8 mouse cellular contexts compared by ENCODE assay signal in the genomic region with DNA sequence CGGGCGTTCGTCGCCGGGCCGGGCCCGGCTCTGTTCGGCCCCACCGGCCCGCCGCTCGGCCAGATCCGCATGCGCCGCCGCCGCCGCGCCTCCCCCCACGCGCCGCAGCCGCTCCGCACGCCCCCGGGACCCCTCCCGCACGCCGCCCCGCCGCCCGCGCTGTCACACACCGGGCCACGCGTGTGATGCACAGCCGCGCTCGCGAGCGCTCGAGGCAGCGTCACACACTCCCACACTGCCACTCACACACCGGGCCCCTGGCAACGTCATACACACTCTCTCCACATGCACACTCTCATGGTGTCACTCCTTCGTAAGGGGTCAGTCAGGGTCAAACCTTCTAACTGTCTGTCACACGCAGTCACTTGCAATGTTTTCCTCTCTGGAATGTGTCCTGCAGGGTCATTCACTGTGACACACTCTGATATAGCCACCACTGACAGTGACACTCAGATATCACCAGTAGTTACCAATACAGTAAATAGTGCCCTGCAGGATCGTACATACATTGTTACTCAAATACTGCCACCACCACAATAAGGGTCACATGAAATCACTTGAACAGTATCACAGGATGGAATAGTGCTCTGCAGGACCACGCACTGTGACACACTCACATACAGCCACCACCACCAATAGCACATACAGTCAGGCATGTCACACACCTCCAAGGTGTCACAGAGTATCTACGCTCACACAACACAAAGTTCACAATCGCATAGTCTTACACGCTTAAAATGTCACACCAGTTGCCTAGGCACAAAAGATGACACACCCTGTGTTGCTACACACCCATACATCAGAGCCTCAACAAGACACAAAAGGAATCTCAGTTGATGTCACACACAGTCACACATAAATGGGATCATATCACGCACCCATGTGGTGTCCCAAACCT. TPM values are rescaled to one million over a fixed set of nuclear protein-coding genes. Genes with fewer than 3 reads are reported as not detected.
A peak's percentile ranks its signal among the peaks of the same experiment; 100 is the strongest.
DNase-seq lines count a peak whose midpoint lies in the region; ATAC-seq and TF ChIP-seq lines count a peak whose summit lies in the region.

No protein-coding gene starts in this region.

- WGBS in heart, embryonic 11.5 days (ENCODE audit: insufficient replicate concordance) = 8% methylated on average over 45 of the region's 53 CpGs
- 12% methylated on average over 30 of the region's 53 CpGs for WGBS in liver, embryonic 16.5 days (ENCODE audit: insufficient replicate concordance)

- H3K27ac ChIP-seq in cortical plate, adult 2 months (ENCODE audit: insufficient read depth, low read length) = peak overlapping the region; percentile 4; the same call in 1 of the 2 replicates
- no peak overlapping the region for H3K27ac ChIP-seq in heart, embryonic 11.5 days (ENCODE audit: low read depth, low read length)
- H3K27ac ChIP-seq in liver, embryonic 16.5 days (ENCODE audit: low read length) = no peak overlapping the region

- DNase-seq in MN1 (ENCODE audit: low spot score) = peak; percentile 68
- peak; percentile 67 to 75 for DNase-seq in layer of hippocampus, adult 18-20 months (ENCODE audit: low spot score in 2 of 2)
- peak; percentile 78 for DNase-seq in right cerebral cortex, adult 18-20 months
- no peak for DNase-seq in thymus, postnatal 25 days

- H3K36me3 ChIP-seq in heart, embryonic 11.5 days (ENCODE audit: control insufficient read depth, insufficient read depth, low read length) = no peaks in the 10 kb centered on the region
- peaks cover 6% of the 10 kb centered on the region; the same call in 1 of the 2 replicates for H3K36me3 ChIP-seq in liver, embryonic 16.5 days (ENCODE audit: control insufficient read depth, insufficient read depth)

- peaks cover 1% of the 10 kb centered on the region; the same call in 1 of the 2 replicates for H3K4me1 ChIP-seq in cortical plate, adult 2 months (ENCODE audit: control insufficient read depth, insufficient read depth, low read length)
- peaks cover 9% of the 10 kb centered on the region; the same call in 1 of the 2 replicates for H3K4me1 ChIP-seq in heart, embryonic 11.5 days (ENCODE audit: control insufficient read depth, insufficient read depth, low read length)
- peaks cover 35% of the 10 kb centered on the region for H3K4me1 ChIP-seq in liver, embryonic 16.5 days (ENCODE audit: control insufficient read depth, low read depth, low read length)

- H3K4me2 ChIP-seq in heart, embryonic 11.5 days = peak overlapping the region; percentile 99
- H3K4me2 ChIP-seq in liver, embryonic 16.5 days (ENCODE audit: low read depth, low read length) = peak overlapping the region; percentile 86

- peak overlapping the region; percentile 68 for H3K9ac ChIP-seq in heart, embryonic 11.5 days (ENCODE audit: low read depth, low read length)
- H3K9ac ChIP-seq in liver, embryonic 16.5 days (ENCODE audit: low read depth, low read length) = peak overlapping the region; percentile 55

- TF ChIP-seq CTCF in cortical plate, adult 2 months (IDR thresholded peaks at IDR 0.05; ENCODE audit: extremely low read depth, insufficient read depth, low read length) = no peak

- peak; percentile 18 for ATAC-seq in CD4-positive, CD25-positive, alpha-beta regulatory T cell, adult 4 months
- 0 out of 2 replicates have a peak, but pooled peaks have one; percentile 0 for ATAC-seq in heart, embryonic 11.5 days (replicated peaks; ENCODE audit: insufficient number of reproducible peaks, low FRiP score, low TSS enrichment)
- no peak for ATAC-seq in liver, embryonic 16.5 days (ENCODE audit: low read depth)

- peaks cover 19% of the 10 kb centered on the region for H3K27me3 ChIP-seq in heart, embryonic 11.5 days (ENCODE audit: control insufficient read depth, insufficient read depth, low read length)
- H3K27me3 ChIP-seq in liver, embryonic 16.5 days (ENCODE audit: control insufficient read depth, insufficient read depth, low read depth, low read length) = peaks cover 42% of the 10 kb centered on the region

- no peaks in the 10 kb centered on the region for H3K9me3 ChIP-seq in heart, embryonic 11.5 days (replicated peaks; ENCODE audit: control insufficient read depth, low read length)
- H3K9me3 ChIP-seq in liver, embryonic 16.5 days (replicated peaks; ENCODE audit: control insufficient read depth, low read length) = no peaks in the 10 kb centered on the region

- H3K4me3 ChIP-seq in cortical plate, adult 2 months (ENCODE audit: insufficient read depth, low read length) = peak overlapping the region; percentile 86
- peak overlapping the region; percentile 54 for H3K4me3 ChIP-seq in heart, embryonic 11.5 days (ENCODE audit: low read depth, low read length)
- H3K4me3 ChIP-seq in liver, embryonic 16.5 days (ENCODE audit: low read depth, low read length) = peak overlapping the region; percentile 58

- TF ChIP-seq POLR2A in cortical plate, adult 2 months (IDR thresholded peaks at IDR 0.05; ENCODE audit: extremely low read depth, insufficient read depth, low read length) = peak; percentile 25; the same call in 1 of the 2 replicates

RNA-seq across cellular contexts. Expression of a gene that starts 0.7 kb away (rescaled TPM):
- polyA plus RNA-seq in CD4-positive, CD25-positive, alpha-beta regulatory T cell, adult 4 months (2017; shearing (Covaris generic)) = under 1 TPM; 0.28 to 0.32 TPM
- 149 and 162 TPM in 2 replicates for polyA plus RNA-seq in cortical plate, adult 2 months (2012; rRNA removed)
- 0.23 and 0.30 TPM in 2 replicates for polyA plus RNA-seq in heart, embryonic 11.5 days (2014; fragmentation: Nextera tagmentation; extraction: Ambion mirVana)
- total RNA-seq in layer of hippocampus, adult 18-20 months (2021) = 100 to 1,000 TPM; 130 to 133 TPM
- 0.02 and 0.06 TPM in 2 replicates for polyA plus RNA-seq in liver, embryonic 16.5 days (2015; fragmentation: Nextera tagmentation; extraction: Ambion mirVana)

RNA-seq across cellular contexts. Expression of a gene that starts 1.0 kb away (rescaled TPM):
- 10 to 100 TPM; 14.1 to 19.9 TPM for polyA plus RNA-seq in CD4-positive, CD25-positive, alpha-beta regulatory T cell, adult 4 months (2017; shearing (Covaris generic))
- 15.8 and 16.6 TPM in 2 replicates for polyA plus RNA-seq in cortical plate, adult 2 months (2012; rRNA removed)
- 106 and 121 TPM in 2 replicates for polyA plus RNA-seq in heart, embryonic 11.5 days (2014; fragmentation: Nextera tagmentation; extraction: Ambion mirVana)
- total RNA-seq in layer of hippocampus, adult 18-20 months (2021) = 10 to 100 TPM; 18.5 to 20.1 TPM
- polyA plus RNA-seq in liver, embryonic 16.5 days (2015; fragmentation: Nextera tagmentation; extraction: Ambion mirVana) = 853 and 865 TPM in 2 replicates

RNA-seq across cellular contexts. Expression of a gene that starts 26.8 kb away (rescaled TPM):
- 10 to 100 TPM; 50.9 to 60.1 TPM for polyA plus RNA-seq in CD4-positive, CD25-positive, alpha-beta regulatory T cell, adult 4 months (2017; shearing (Covaris generic))
- 3.3 and 3.8 TPM in 2 replicates for polyA plus RNA-seq in cortical plate, adult 2 months (2012; rRNA removed)
- polyA plus RNA-seq in heart, embryonic 11.5 days (2014; fragmentation: Nextera tagmentation; extraction: Ambion mirVana) = 19.9 and 20.3 TPM in 2 replicates
- total RNA-seq in layer of hippocampus, adult 18-20 months (2021) = 1 to 10 TPM; 4.2 to 5.1 TPM
- 35.5 and 37.6 TPM in 2 replicates for polyA plus RNA-seq in liver, embryonic 16.5 days (2015; fragmentation: Nextera tagmentation; extraction: Ambion mirVana)

RNA-seq across cellular contexts. Expression of a gene that starts 39.9 kb away (rescaled TPM):
- polyA plus RNA-seq in CD4-positive, CD25-positive, alpha-beta regulatory T cell, adult 4 months (2017; shearing (Covaris generic)) = 10 to 100 TPM; 46.0 to 51.9 TPM
- 15.7 and 19.3 TPM in 2 replicates for polyA plus RNA-seq in cortical plate, adult 2 months (2012; rRNA removed)
- polyA plus RNA-seq in heart, embryonic 11.5 days (2014; fragmentation: Nextera tagmentation; extraction: Ambion mirVana) = 37.5 and 38.8 TPM in 2 replicates
- 10 to 100 TPM in 1 of 2 experiments, 1 to 10 TPM in 1; 8.7 to 11.5 TPM for total RNA-seq in layer of hippocampus, adult 18-20 months (2021)
- 29.2 and 31.6 TPM in 2 replicates for polyA plus RNA-seq in liver, embryonic 16.5 days (2015; fragmentation: Nextera tagmentation; extraction: Ambion mirVana)

RNA-seq across cellular contexts. Expression of a gene that starts 52.4 kb away (rescaled TPM):
- polyA plus RNA-seq in CD4-positive, CD25-positive, alpha-beta regulatory T cell, adult 4 months (2017; shearing (Covaris generic)) = under 1 TPM; 0.22 to 0.62 TPM
- polyA plus RNA-seq in cortical plate, adult 2 months (2012; rRNA removed) = 0.29 and 0.47 TPM in 2 replicates
- polyA plus RNA-seq in heart, embryonic 11.5 days (2014; fragmentation: Nextera tagmentation; extraction: Ambion mirVana) = 0.76 and 0.96 TPM in 2 replicates
- under 1 TPM; 0.25 to 0.35 TPM for total RNA-seq in layer of hippocampus, adult 18-20 months (2021)
- polyA plus RNA-seq in liver, embryonic 16.5 days (2015; fragmentation: Nextera tagmentation; extraction: Ambion mirVana) = 0.74 and 0.81 TPM in 2 replicates

Comparison
In these comparisons a context has a peak if more than half of its experiments do, and no peak if none do; other contexts are left out.
1. RNA of a gene that starts 0.7 kb away (polyA plus RNA-seq): 149 to 162 TPM in cortical plate, adult 2 months; 0.28 to 0.32 TPM in CD4-positive, CD25-positive, alpha-beta regulatory T cell, adult 4 months, 0.23 to 0.30 TPM in heart, embryonic 11.5 days and 0.02 to 0.06 TPM in liver, embryonic 16.5 days; every median in the first group is over 100 times any median in the second.
2. Peak in every context shown above with its lines, with median percentiles within 50 percentile points of each other: H3K4me3 ChIP-seq.